Mouse (Mus musculus): ENCODE measurements around the gene 1700049E17Rik2. TPM values are rescaled to one million over a fixed set of nuclear protein-coding genes. Genes with fewer than 3 reads are reported as not detected.
"Not testable (repeated sequence)": the region's sequence is repeated elsewhere in the genome, so short reads cannot be mapped to it uniquely, and the experiment has no call there.

Gene 1700049E17Rik2
- total RNA-seq (2021) = not detected

- DNase-seq = not testable (repeated sequence)
Observed at GRCm38 (mm10) chr14:41572911-41573310, at the start of gene 1700049E17Rik2. 1700049E17Rik2 (plus strand) TSS chr14:41573211.

GRCm38 (mm10) chr14:41524695-41525094 lies 48.3 kb upstream of the 1700049E17Rik2 start:
- not testable (repeated sequence) for DNase-seq

- not testable (repeated sequence) for DNase-seq
Observed at GRCm38 (mm10) chr14:41555483-41555882, 17.5 kb upstream of the 1700049E17Rik2 start, which contains the start of gene Gm7970. Gm7970 (minus strand) TSS chr14:41555583.

- not testable (repeated sequence) for DNase-seq
Observed at GRCm38 (mm10) chr14:41586346-41586745, 13.3 kb downstream of the 1700049E17Rik2 start.

- DNase-seq = not testable (repeated sequence)
Observed at GRCm38 (mm10) chr14:41600935-41601334, 27.9 kb downstream of the 1700049E17Rik2 start.

GRCm38 (mm10) chr14:41610690-41611089 lies 37.7 kb downstream of the 1700049E17Rik2 start:
- peak; percentile 5 for DNase-seq

GRCm38 (mm10) chr14:41622535-41622934 lies 49.5 kb downstream of the 1700049E17Rik2 start:
- not testable (repeated sequence) for DNase-seq

GRCm38 (mm10) chr14:41624512-41624911 lies 51.5 kb downstream of the 1700049E17Rik2 start, which contains the start of gene Gm3072:
Gm3072 (minus strand) TSS chr14:41624612.
- not testable (repeated sequence) for DNase-seq

GRCm38 (mm10) chr14:41630144-41630543 lies 57.1 kb downstream of the 1700049E17Rik2 start:
- DNase-seq = not testable (repeated sequence)

Other genes starting within 250 kb of the 1700049E17Rik2 start
- gene Gm5798, start 224.6 kb upstream of the 1700049E17Rik2 start, total RNA-seq (2021) = not detected
- gene Gm7945, start 186.8 kb upstream of the 1700049E17Rik2 start, total RNA-seq (2021) = not detected
- gene Gm6482, start 164.9 kb upstream of the 1700049E17Rik2 start, total RNA-seq (2021) = not detected
- gene Gm7954, start 119.7 kb upstream of the 1700049E17Rik2 start, total RNA-seq (2021) = not detected
- not detected for gene Gm3486, start 83.7 kb upstream of the 1700049E17Rik2 start, total RNA-seq (2021)
- not detected for gene Gm7970, start 17.6 kb upstream of the 1700049E17Rik2 start, total RNA-seq (2021)
- gene Gm3072, start 51.4 kb downstream of the 1700049E17Rik2 start, total RNA-seq (2021) = not detected
- gene Gm3676, start 73.3 kb downstream of the 1700049E17Rik2 start, total RNA-seq (2021) = not detected
- not detected for gene Gm8068, start 128.7 kb downstream of the 1700049E17Rik2 start, total RNA-seq (2021)
- gene Gm7929, start 177.4 kb downstream of the 1700049E17Rik2 start, total RNA-seq (2021) = not detected
- gene Gm47189, start 199.2 kb downstream of the 1700049E17Rik2 start, total RNA-seq (2021) = not detected

All from heart, postnatal 4 days (tissue).